Comparison of ENCODE assay signal across 22 mouse cellular contexts in the genomic region with DNA sequence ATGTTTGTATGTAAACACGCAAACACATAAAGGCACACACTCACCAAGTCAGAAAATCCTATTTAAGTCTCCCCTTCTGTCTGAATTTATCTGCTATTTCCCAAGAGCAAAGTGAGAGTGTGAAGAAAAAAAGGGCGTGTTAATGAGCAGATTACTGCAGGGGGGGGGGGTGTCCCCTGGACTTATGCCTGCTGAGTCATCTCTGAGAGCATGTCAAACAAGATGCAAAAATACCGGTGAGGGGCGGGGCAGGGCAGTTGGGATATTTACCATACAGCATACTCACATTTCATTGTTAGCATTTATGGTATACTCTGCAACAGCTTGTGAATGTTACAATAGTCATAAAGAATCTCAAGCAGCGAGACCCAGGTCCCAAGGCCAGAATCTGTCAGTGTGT.
"Had no signal": no experiment of that assay in that cellular context is flagged by ENCODE, and none has a peak within 500 bp of the region (broad histone marks: within the 10 kb centered on the region; RNA-seq: fewer than 3 reads in every experiment).

No protein-coding gene starts in this region.

- H3K27ac ChIP-seq: kidney, embryonic 15.5 days; limb, embryonic 12.5 days; limb, embryonic 15.5 days; liver, embryonic 14.5 days; macrophage; midbrain, embryonic 12.5 days; midbrain, embryonic 15.5 days; neural tube, embryonic 13.5 days; stomach, embryonic 15.5 days had no signal

- H3K36me3 ChIP-seq: kidney, embryonic 15.5 days; limb, embryonic 12.5 days; limb, embryonic 15.5 days; midbrain, embryonic 12.5 days; midbrain, embryonic 15.5 days; neural tube, embryonic 13.5 days; stomach, embryonic 15.5 days had no signal

- ATAC-seq: liver, postnatal 0 days; lung, postnatal 0 days; midbrain, embryonic 15.5 days had no signal

- H3K9ac ChIP-seq: kidney, embryonic 15.5 days; limb, embryonic 12.5 days; limb, embryonic 15.5 days; liver, embryonic 14.5 days; liver, postnatal 0 days; lung, embryonic 14.5 days; midbrain, embryonic 12.5 days; midbrain, embryonic 15.5 days; neural tube, embryonic 13.5 days; stomach, embryonic 15.5 days had no signal

- H3K4me2 ChIP-seq: kidney, embryonic 15.5 days; limb, embryonic 12.5 days; limb, embryonic 15.5 days; liver, embryonic 11.5 days; lung, embryonic 14.5 days; midbrain, embryonic 12.5 days; midbrain, embryonic 15.5 days; neural tube, embryonic 13.5 days; stomach, embryonic 15.5 days had no signal

- H3K27me3 ChIP-seq: stomach, embryonic 15.5 days had no signal

- H3K4me1 ChIP-seq: kidney, embryonic 15.5 days; limb, embryonic 12.5 days; limb, embryonic 15.5 days; midbrain, embryonic 12.5 days; midbrain, embryonic 15.5 days; neural tube, embryonic 13.5 days; stomach, embryonic 15.5 days had no signal

- DNase-seq: kidney, adult 8-10 months; kidney, postnatal 10 days; kidney, postnatal 36 days; left cerebral cortex, postnatal 4 days; liver, postnatal 0 days; lung, embryonic 14.5 days; retina, postnatal 1 day; right cerebral cortex, postnatal 25 days; spleen, adult 18-20 months; thymus, adult 18-20 months; thymus, postnatal 36 days had no signal

- H3K9me3 ChIP-seq: kidney, embryonic 15.5 days; limb, embryonic 12.5 days; limb, embryonic 15.5 days; midbrain, embryonic 12.5 days; midbrain, embryonic 15.5 days; neural tube, embryonic 13.5 days; stomach, embryonic 15.5 days had no signal

- H3K4me3 ChIP-seq: kidney, embryonic 15.5 days; limb, embryonic 12.5 days; limb, embryonic 15.5 days; midbrain, embryonic 12.5 days; midbrain, embryonic 15.5 days; neural tube, embryonic 13.5 days; stomach, embryonic 15.5 days had no signal
